8 mouse cellular contexts compared by ENCODE assay signal in the genomic region with DNA sequence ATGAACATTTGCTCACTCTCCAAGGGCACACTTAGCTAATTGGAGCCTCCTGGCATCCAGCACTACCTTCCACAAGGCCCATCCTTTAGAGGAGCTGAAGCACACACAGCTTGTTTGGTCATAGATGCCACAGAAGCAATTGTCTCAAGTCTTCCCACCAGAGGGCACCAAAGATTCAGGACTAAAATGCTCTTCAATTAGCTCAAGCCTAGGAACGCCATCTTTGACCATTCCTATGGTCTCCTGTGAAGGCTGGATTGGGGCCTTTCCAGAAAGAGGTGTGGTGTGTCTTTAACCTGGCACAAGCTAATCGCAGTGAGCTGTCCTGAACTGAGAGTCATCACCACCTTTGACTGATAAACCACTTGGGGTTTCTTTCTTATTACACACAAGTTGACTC. TPM values are rescaled to one million over a fixed set of nuclear protein-coding genes. Genes with fewer than 3 reads are reported as not detected.
DNase-seq lines count a peak whose midpoint lies in the region; ATAC-seq lines count a peak whose summit lies in the region.

No protein-coding gene starts in this region.

- peak overlapping the region; percentile 36 for H3K27ac ChIP-seq in intestine, embryonic 15.5 days

- H3K4me1 ChIP-seq in intestine, embryonic 15.5 days (replicated peaks), result peaks cover 28% of the 10 kb centered on the region

- H3K36me3 ChIP-seq in intestine, embryonic 15.5 days, result no peaks in the 10 kb centered on the region

- H3K9ac ChIP-seq in intestine, embryonic 15.5 days, result no peak overlapping the region

- DNase-seq in ovary, adult 18-20 months (ENCODE audit: low spot score), result peak; percentile 58
- DNase-seq in ovary, postnatal 10 days (ENCODE audit: low spot score), result no peak
- peak; percentile 92 for DNase-seq in embryo, embryonic 11.5 days (ENCODE audit: low read depth, low spot score)
- DNase-seq in gastrocnemius, postnatal 4 days (ENCODE audit: low spot score in 2 of 2), result peak; percentile 51 to 81
- DNase-seq in left cerebral cortex, postnatal 10 days (ENCODE audit: extremely low spot score in 1 of 2, low spot score in 2 of 2), result peak; percentile 74 to 88
- DNase-seq in right cerebral cortex, postnatal 4 days, result peak; percentile 65

- no peaks in the 10 kb centered on the region for H3K9me3 ChIP-seq in intestine, embryonic 15.5 days

- no peak overlapping the region for H3K4me3 ChIP-seq in intestine, embryonic 15.5 days (replicated peaks)

- intact Hi-C loops in left cerebral cortex, postnatal 10 days (cut with DNase I), result loop anchor here (2.0 to 5.0 kb wide), 4 partner anchors 153 to 737 kb away; no protein-coding TSS in a partner anchor

- H3K4me2 ChIP-seq in intestine, embryonic 15.5 days (replicated peaks), result no peak overlapping the region

- no peaks in the 10 kb centered on the region for H3K27me3 ChIP-seq in intestine, embryonic 15.5 days (replicated peaks)

- WGBS in intestine, embryonic 15.5 days, result 7% methylated on average over 2 of the region's 2 CpGs

- peak; percentile 44 for ATAC-seq in intestine, embryonic 15.5 days
- ATAC-seq in megakaryocyte-erythroid progenitor cell, adult 5-6 weeks (replicated peaks; ENCODE audit: low FRiP score, low TSS enrichment, poor library complexity, severe bottlenecking), result peak; percentile 86

RNA-seq across cellular contexts. Expression of a gene that starts 11.5 kb away (rescaled TPM):
- 10 to 100 TPM; 10.3 to 12.1 TPM for total RNA-seq in gastrocnemius, postnatal 4 days (2021)
- 46.9 and 52.8 TPM in 2 replicates for polyA plus RNA-seq in intestine, embryonic 15.5 days (2015; fragmentation: Nextera tagmentation; extraction: Ambion mirVana)
- total RNA-seq in left cerebral cortex, postnatal 10 days (2021), result 1 to 10 TPM; 1.8 to 1.9 TPM
- 59.5 and 80.1 TPM in 2 replicates for total RNA-seq in megakaryocyte-erythroid progenitor cell, adult 5-6 weeks (2014; fragmentation: Nextera tagmentation)
- 89.0 and 110 TPM in 2 replicates for total RNA-seq in megakaryocyte-erythroid progenitor cell, adult 5-6 weeks (2017)

Comparison
In these comparisons a context has a peak if more than half of its experiments do, and no peak if none do; other contexts are left out.
1. RNA of a gene that starts 11.5 kb away (total RNA-seq): 59.5 to 110 TPM in megakaryocyte-erythroid progenitor cell, adult 5-6 weeks; 10.3 to 12.1 TPM in gastrocnemius, postnatal 4 days and 1.8 to 1.9 TPM in left cerebral cortex, postnatal 10 days; every median in the first group is over 4 times any median in the second.